Mouse (Mus musculus): ENCODE results near the gene Auts2. TPM values are rescaled to one million over a fixed set of nuclear protein-coding genes. Genes with fewer than 3 reads are reported as not detected.

Gene Auts2
- polyA plus RNA-seq, 1 experiment from 2014 or later, result 47.7 TPM

- H3K4me3 ChIP-seq (ENCODE audit: low read depth, low read length), result no peak overlapping the region
- no peaks in the 10 kb centered on the region for H3K4me1 ChIP-seq (ENCODE audit: control insufficient read depth, insufficient read depth, low read length)
- no peak overlapping the region for H3K4me2 ChIP-seq (replicated peaks; ENCODE audit: low read depth, low read length)
- H3K9me3 ChIP-seq (ENCODE audit: control insufficient read depth, low read depth, low read length), result no peaks in the 10 kb centered on the region
- no peak overlapping the region for H3K9ac ChIP-seq (replicated peaks; ENCODE audit: low read depth, low read length)
- H3K36me3 ChIP-seq (ENCODE audit: control insufficient read depth, insufficient read depth, low read length), result no peaks in the 10 kb centered on the region
- WGBS, result 71% methylated on average over 2 of the region's 2 CpGs
- no peaks in the 10 kb centered on the region for H3K27me3 ChIP-seq (ENCODE audit: control insufficient read depth, insufficient read depth, low read length)
- no peak overlapping the region for H3K27ac ChIP-seq (ENCODE audit: low read length)
- ATAC-seq (ENCODE audit: insufficient number of reproducible peaks, insufficient read depth, low FRiP score, low read depth), result no peak
Measured at GRCm38 (mm10) chr5:132408892-132409575, 134.1 kb downstream of the Auts2 start.

GRCm38 (mm10) chr5:132400556-132400955 is 142.6 kb downstream of the Auts2 start:
- 61% methylated on average over 10 of the region's 10 CpGs for WGBS
- Histone ChIP-seq H3K36me3 (ENCODE audit: control insufficient read depth, insufficient read depth, low read length) (no peaks in the 10 kb centered on the region), H3K4me2 (replicated peaks; ENCODE audit: low read depth, low read length) (no peak overlapping the region), H3K9me3 (ENCODE audit: control insufficient read depth, low read depth, low read length) (no peaks in the 10 kb centered on the region), H3K27ac (ENCODE audit: low read length) (no peak overlapping the region), H3K27me3 (ENCODE audit: control insufficient read depth, insufficient read depth, low read length) (no peaks in the 10 kb centered on the region), H3K9ac (replicated peaks; ENCODE audit: low read depth, low read length) (no peak overlapping the region), H3K4me1 (ENCODE audit: control insufficient read depth, insufficient read depth, low read length) (peaks cover 12% of the 10 kb centered on the region; the same call in 1 of the 2 replicates), H3K4me3 (ENCODE audit: low read depth, low read length) (no peak overlapping the region)
- ATAC-seq (ENCODE audit: insufficient number of reproducible peaks, insufficient read depth, low FRiP score, low read depth), result no peak

- H3K4me3 ChIP-seq (ENCODE audit: low read depth, low read length), result no peak overlapping the region
- H3K4me1 ChIP-seq (ENCODE audit: control insufficient read depth, insufficient read depth, low read length), result peaks cover 18% of the 10 kb centered on the region; the same call in 1 of the 2 replicates
- H3K27me3 ChIP-seq (ENCODE audit: control insufficient read depth, insufficient read depth, low read length), result no peaks in the 10 kb centered on the region
- no peak for ATAC-seq (ENCODE audit: insufficient number of reproducible peaks, insufficient read depth, low FRiP score, low read depth)
- no peaks in the 10 kb centered on the region for H3K9me3 ChIP-seq (ENCODE audit: control insufficient read depth, low read depth, low read length)
- H3K4me2 ChIP-seq (replicated peaks; ENCODE audit: low read depth, low read length), result no peak overlapping the region
- no peak overlapping the region for H3K27ac ChIP-seq (ENCODE audit: low read length)
- H3K9ac ChIP-seq (replicated peaks; ENCODE audit: low read depth, low read length), result no peak overlapping the region
- no peaks in the 10 kb centered on the region for H3K36me3 ChIP-seq (ENCODE audit: control insufficient read depth, insufficient read depth, low read length)
- WGBS, result 37% methylated on average over 4 of the region's 4 CpGs
Measured at GRCm38 (mm10) chr5:132399486-132399885, 143.7 kb downstream of the Auts2 start.

GRCm38 (mm10) chr5:132395922-132396321 is 147.2 kb downstream of the Auts2 start:
- Histone ChIP-seq H3K4me1 (ENCODE audit: control insufficient read depth, insufficient read depth, low read length) (peaks cover 9% of the 10 kb centered on the region; the same call in 1 of the 2 replicates), H3K36me3 (ENCODE audit: control insufficient read depth, insufficient read depth, low read length) (no peaks in the 10 kb centered on the region), H3K9ac (replicated peaks; ENCODE audit: low read depth, low read length) (no peak overlapping the region), H3K4me2 (replicated peaks; ENCODE audit: low read depth, low read length) (no peak overlapping the region), H3K9me3 (ENCODE audit: control insufficient read depth, low read depth, low read length) (no peaks in the 10 kb centered on the region), H3K27ac (ENCODE audit: low read length) (no peak overlapping the region), H3K27me3 (ENCODE audit: control insufficient read depth, insufficient read depth, low read length) (no peaks in the 10 kb centered on the region), H3K4me3 (ENCODE audit: low read depth, low read length) (no peak overlapping the region)
- WGBS, result 83% methylated on average over 3 of the region's 3 CpGs
- no peak for ATAC-seq (ENCODE audit: insufficient number of reproducible peaks, insufficient read depth, low FRiP score, low read depth)

GRCm38 (mm10) chr5:132394800-132395575 is 148.2 kb downstream of the Auts2 start:
- 40% methylated on average over 6 of the region's 6 CpGs for WGBS
- no peak for ATAC-seq (ENCODE audit: insufficient number of reproducible peaks, insufficient read depth, low FRiP score, low read depth)

GRCm38 (mm10) chr5:132391831-132392763 is 151.0 kb downstream of the Auts2 start:
- no peak overlapping the region for H3K4me2 ChIP-seq (replicated peaks; ENCODE audit: low read depth, low read length)
- H3K4me1 ChIP-seq (ENCODE audit: control insufficient read depth, insufficient read depth, low read length), result peaks cover 6% of the 10 kb centered on the region; the same call in 1 of the 2 replicates
- H3K36me3 ChIP-seq (ENCODE audit: control insufficient read depth, insufficient read depth, low read length), result no peaks in the 10 kb centered on the region
- no peaks in the 10 kb centered on the region for H3K9me3 ChIP-seq (ENCODE audit: control insufficient read depth, low read depth, low read length)
- H3K27me3 ChIP-seq (ENCODE audit: control insufficient read depth, insufficient read depth, low read length), result no peaks in the 10 kb centered on the region
- no peak for ATAC-seq (ENCODE audit: insufficient number of reproducible peaks, insufficient read depth, low FRiP score, low read depth)
- H3K9ac ChIP-seq (replicated peaks; ENCODE audit: low read depth, low read length), result no peak overlapping the region
- 72% methylated on average over 14 of the region's 14 CpGs for WGBS
- no peak overlapping the region for H3K4me3 ChIP-seq (ENCODE audit: low read depth, low read length)
- no peak overlapping the region for H3K27ac ChIP-seq (ENCODE audit: low read length)

More at GRCm38 (mm10) chr5:132394800-132395575, 148.2 kb downstream of the Auts2 start:
- H3K4me2 ChIP-seq (replicated peaks; ENCODE audit: low read depth, low read length), result no peak overlapping the region
- no peaks in the 10 kb centered on the region for H3K36me3 ChIP-seq (ENCODE audit: control insufficient read depth, insufficient read depth, low read length)
- no peak overlapping the region for H3K9ac ChIP-seq (replicated peaks; ENCODE audit: low read depth, low read length)
- no peak overlapping the region for H3K4me3 ChIP-seq (ENCODE audit: low read depth, low read length)
- peaks cover 6% of the 10 kb centered on the region; the same call in 1 of the 2 replicates for H3K4me1 ChIP-seq (ENCODE audit: control insufficient read depth, insufficient read depth, low read length)
- no peaks in the 10 kb centered on the region for H3K27me3 ChIP-seq (ENCODE audit: control insufficient read depth, insufficient read depth, low read length)
- H3K27ac ChIP-seq (ENCODE audit: low read length), result no peak overlapping the region
- H3K9me3 ChIP-seq (ENCODE audit: control insufficient read depth, low read depth, low read length), result no peaks in the 10 kb centered on the region

GRCm38 (mm10) chr5:132388746-132389145 is 154.4 kb downstream of the Auts2 start:
- Histone ChIP-seq H3K4me2 (replicated peaks; ENCODE audit: low read depth, low read length) (no peak overlapping the region), H3K27me3 (ENCODE audit: control insufficient read depth, insufficient read depth, low read length) (no peaks in the 10 kb centered on the region), H3K9ac (replicated peaks; ENCODE audit: low read depth, low read length) (no peak overlapping the region), H3K4me1 (ENCODE audit: control insufficient read depth, insufficient read depth, low read length) (0 out of 2 replicates have a peak, but pooled peaks cover 4% of the 10 kb centered on the region), H3K4me3 (ENCODE audit: low read depth, low read length) (no peak overlapping the region), H3K36me3 (ENCODE audit: control insufficient read depth, insufficient read depth, low read length) (no peaks in the 10 kb centered on the region), H3K27ac (ENCODE audit: low read length) (no peak overlapping the region), H3K9me3 (ENCODE audit: control insufficient read depth, low read depth, low read length) (no peaks in the 10 kb centered on the region)
- 76% methylated on average over 5 of the region's 5 CpGs for WGBS
- no peak for ATAC-seq (ENCODE audit: insufficient number of reproducible peaks, insufficient read depth, low FRiP score, low read depth)

Data from stomach, embryonic 14.5 days (tissue).